Mouse (Mus musculus): ENCODE measurements around the gene Nkx2-4. TPM values are rescaled to one million over a fixed set of nuclear protein-coding genes. Genes with fewer than 3 reads are reported as not detected.

Nkx2-4 gene
- polyA plus RNA-seq, 1 experiment, result not detected

GRCm38 (mm10) chr2:147047051-147047450, 38.2 kb downstream of the Nkx2-4 start:
- Histone ChIP-seq H3K4me3 (ENCODE audit: insufficient read depth, low read depth, low read length) (no peak overlapping the region), H3K4me1 (ENCODE audit: control insufficient read depth, insufficient read depth, insufficient read length, low read length) (no peaks in the 10 kb centered on the region), H3K27ac (replicated peaks; ENCODE audit: low read depth, low read length) (no peak overlapping the region)

GRCm38 (mm10) chr2:147035864-147036263, 49.4 kb downstream of the Nkx2-4 start:
- Histone ChIP-seq H3K4me1 (ENCODE audit: control insufficient read depth, insufficient read depth, insufficient read length, low read length) (no peaks in the 10 kb centered on the region), H3K4me3 (ENCODE audit: insufficient read depth, low read depth, low read length) (no peak overlapping the region), H3K27ac (replicated peaks; ENCODE audit: low read depth, low read length) (no peak overlapping the region)

Other genes with a start within 250 kb of the Nkx2-4 start
- gene Kiz, start 229.6 kb downstream of the Nkx2-4 start, polyA plus RNA-seq (2012; ENCODE audit: insufficient read depth, insufficient read length, missing spikeins), result 33.6 and 48.2 TPM in 2 replicates
- 18.3 and 41.8 TPM in 2 replicates for gene Xrn2, start 72.4 kb downstream of the Nkx2-4 start, polyA plus RNA-seq (2012; ENCODE audit: insufficient read depth, insufficient read length, missing spikeins)
- gene Nkx2-2, start 108.8 kb upstream of the Nkx2-4 start, polyA plus RNA-seq (2012; ENCODE audit: insufficient read depth, insufficient read length, missing spikeins), result not detected in 2 replicates